Mouse (Mus musculus) mature B cell (primary cell): ENCODE results near the gene Olfr544.

Experiments
- in situ Hi-C: fragments of 300-500 bp; cut with MboI; formaldehyde crosslinking; loops from 2 replicates; pipeline ENCODE4 v1.14.3; 2019

Gene Olfr544

DNA sequence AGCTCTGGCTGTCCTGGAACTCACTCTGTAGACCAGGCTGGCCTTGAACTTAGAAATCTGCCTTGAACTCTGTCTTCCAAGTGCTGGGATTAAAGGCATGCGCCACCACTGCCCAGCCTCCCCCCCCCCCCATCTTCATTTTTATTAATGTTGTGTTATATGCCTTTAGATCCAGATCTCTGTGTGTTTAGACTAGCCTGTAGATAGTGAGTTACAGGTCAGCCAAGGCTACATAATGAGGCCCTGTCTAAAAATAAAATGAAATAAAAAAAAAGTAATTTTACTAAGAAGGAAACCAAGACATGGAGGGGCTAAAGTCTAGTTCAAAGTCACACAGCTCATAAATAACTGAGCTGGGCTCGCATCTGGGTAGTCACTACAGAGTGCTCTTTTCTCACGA is 9.2 kb downstream of the Olfr544 start:
- in situ Hi-C loops: no loop called here

DNA sequence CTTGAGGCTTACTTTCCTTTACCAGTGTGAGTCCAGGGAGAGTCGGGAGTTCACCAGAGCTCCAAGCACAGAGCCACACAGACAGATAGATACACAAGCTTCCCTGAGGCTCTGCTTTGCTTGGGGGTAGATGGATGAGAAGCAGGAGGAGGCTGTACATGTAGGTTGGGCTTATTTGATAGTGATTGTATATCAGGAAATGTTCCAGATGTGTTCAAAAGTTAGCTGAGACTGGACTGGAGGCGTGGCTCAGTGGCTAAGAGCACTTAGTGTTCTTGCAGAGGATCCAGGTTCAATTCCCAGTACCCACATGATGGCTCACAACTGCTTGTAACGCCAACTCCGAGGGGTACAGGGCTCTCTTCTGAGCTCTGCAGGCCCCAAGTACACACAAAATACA is 9.7 kb downstream of the Olfr544 start:
- in situ Hi-C loops: no loop called here

DNA sequence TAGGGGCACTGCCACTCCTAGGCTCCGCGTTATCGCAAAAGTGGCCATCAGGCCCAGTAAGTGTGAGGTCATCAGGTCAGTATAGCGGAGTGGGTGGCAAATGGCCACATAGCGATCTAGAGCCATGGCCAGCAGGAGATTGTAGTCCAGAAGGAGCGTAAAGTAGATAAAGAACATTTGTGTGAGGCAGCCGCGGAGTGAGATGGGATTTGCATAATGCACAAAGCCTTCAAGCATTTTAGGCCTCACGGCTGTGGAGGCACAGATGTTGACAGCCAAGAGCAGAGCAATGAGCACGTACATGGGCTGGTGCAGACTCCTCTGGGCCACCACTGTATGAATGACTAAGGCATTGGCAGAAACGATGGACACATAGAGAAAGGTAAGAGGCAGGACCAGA is 10.7 kb downstream of the Olfr544 start:
- in situ Hi-C loops: no loop called here

DNA sequence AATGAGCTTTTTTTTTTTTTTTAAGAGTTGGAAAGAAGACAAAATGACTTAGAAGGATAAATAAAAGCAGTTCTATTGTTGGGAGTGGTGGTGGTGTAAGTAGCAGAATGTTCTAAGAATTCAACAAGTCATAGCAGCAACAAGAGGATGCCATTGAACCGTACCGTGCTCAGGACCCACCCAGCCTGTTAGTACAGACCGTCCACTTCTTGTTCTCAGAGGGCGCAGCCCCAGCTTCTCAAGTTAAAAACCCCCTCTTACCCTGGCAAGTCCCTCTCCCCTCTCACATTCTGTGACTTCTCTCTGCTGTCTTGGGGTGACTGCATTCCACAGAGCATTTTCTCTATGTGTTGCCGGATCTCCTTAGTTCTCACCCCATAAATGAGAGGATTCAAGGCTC is 11.5 kb downstream of the Olfr544 start:
- in situ Hi-C loops: no loop called here

DNA sequence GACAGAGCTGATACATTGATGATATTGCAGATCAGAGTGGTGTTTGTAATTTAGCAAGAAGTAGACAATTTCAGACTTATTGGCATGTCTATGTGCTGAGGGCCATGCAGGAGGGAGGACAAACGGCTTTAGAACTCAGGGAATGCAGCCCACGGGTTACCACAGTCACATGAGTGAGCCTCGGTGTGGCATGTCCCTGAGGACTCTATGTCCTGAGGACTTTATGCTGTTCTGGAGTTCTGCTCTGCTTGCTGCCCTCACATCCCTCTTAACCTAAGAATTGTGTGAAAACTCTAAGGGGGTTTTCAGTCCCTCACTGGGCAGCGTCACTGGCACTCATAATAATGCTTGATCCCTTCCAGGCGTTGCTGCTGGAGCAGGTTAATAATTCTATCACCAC is 15.4 kb downstream of the Olfr544 start:
- in situ Hi-C loops: no loop called here

DNA sequence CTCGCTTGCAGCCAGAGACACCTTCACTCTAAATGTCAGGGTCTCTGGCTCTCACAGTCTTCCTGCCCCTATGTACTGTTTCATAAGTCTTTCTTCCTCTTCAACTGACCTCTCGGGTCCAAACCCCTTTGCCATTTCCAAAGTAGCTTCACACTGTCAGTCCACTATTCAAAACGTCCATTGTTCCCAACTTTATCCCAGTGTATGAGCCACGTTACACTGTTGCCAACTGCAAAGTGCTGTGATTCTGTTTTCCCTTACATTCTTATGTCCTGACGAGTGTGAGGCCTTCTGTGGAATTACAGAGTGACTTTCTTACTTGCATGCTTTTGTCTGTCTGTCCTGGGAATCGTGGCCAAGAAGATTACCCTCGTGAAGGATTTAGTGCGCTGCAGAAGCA is 20.5 kb downstream of the Olfr544 start:
- in situ Hi-C loops: no loop called here

DNA sequence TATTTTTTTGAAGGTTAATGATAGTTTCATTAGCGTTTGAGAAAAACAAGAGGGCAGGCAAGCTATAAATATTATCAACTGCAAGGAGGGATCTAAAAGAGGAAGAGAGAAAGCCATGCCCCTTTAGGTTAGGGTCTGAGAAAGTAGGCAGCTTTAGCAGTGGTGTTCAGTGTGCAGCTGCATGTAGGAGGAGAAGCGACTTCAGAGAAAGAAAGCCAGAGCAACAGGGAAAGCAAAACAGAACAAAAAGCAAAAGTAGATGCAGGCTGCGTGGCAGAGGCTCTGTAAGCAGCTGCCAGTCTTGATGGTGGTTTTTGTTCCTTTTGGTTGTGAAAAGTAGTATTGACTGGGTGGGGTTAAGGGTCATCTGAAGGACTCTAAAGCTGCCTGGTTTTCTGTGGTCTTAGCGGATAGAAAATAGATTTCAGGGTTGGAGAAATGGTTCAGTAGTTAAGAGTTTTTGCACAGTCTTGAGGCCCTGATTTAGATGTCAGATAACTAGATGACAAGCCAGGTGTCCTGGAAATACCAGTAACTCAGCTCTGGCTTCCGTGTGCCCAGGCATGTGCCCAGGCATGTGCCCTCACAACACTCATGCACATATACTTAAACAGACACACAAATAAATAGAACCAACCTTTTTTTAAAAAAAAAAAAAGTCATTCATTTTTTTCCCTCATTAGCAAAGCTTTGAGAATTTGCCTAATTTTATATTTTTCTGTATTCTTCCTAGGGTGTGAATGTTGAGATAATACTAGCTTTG is 29.3 kb downstream of the Olfr544 start:
- in situ Hi-C loops: no loop called here

DNA sequence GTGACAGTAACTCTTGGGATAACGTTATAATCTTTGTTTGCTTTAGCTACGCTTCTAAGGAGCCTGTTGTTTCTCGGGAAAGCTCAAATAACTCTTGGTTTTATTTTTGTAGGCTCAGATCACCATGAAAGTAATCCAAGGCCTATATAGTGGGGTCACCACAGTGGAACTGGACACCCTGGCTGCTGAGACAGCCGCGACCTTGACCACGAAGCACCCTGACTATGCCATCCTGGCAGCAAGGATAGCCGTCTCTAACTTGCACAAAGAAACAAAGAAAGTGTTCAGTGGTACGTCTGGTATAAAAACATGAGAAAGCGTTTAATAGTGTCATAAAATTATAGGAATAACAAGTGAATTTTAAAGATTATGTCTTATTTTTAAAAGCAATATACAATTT is 41.7 kb downstream of the Olfr544 start:
- in situ Hi-C loops: no loop called here

DNA sequence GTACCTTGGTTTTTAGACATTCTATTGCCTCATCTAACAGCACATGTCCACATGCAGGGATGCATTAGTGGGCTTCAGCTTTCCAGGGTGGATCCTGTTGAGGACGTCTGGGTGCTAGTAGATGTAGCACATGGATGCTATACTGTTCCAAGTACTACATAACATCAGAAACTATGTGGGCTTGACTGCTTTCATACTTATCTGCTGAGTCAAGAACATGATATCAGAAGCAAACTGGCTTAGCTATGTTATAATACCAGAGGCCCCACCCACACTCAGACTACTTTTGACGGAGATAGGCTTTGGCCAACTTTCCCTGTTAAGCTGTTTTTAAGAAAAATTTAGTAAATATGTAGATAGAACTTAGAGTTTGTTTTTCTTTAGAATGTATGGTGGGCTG is 43.8 kb downstream of the Olfr544 start:
- in situ Hi-C loops: no loop called here

DNA sequence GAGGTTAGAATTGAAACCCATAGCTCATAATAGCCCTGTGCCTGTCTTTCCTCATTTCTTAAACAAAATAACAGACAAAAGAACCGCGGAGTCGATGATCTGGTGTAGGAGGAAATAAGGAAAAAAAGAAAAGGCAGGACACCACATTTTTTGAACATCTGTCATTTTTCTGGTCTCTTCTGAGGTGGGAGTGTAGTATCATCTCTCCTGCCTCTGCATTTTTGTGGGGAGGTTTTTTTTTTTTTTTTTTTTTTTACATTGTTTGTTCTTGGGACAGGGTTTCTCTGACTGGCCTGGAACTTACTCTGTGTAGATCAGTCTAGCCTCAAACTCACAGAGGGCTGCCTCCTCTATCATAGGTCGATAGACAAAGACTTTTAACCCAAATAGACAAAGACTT is 45.7 kb downstream of the Olfr544 start:
- in situ Hi-C loops: no loop called here

DNA sequence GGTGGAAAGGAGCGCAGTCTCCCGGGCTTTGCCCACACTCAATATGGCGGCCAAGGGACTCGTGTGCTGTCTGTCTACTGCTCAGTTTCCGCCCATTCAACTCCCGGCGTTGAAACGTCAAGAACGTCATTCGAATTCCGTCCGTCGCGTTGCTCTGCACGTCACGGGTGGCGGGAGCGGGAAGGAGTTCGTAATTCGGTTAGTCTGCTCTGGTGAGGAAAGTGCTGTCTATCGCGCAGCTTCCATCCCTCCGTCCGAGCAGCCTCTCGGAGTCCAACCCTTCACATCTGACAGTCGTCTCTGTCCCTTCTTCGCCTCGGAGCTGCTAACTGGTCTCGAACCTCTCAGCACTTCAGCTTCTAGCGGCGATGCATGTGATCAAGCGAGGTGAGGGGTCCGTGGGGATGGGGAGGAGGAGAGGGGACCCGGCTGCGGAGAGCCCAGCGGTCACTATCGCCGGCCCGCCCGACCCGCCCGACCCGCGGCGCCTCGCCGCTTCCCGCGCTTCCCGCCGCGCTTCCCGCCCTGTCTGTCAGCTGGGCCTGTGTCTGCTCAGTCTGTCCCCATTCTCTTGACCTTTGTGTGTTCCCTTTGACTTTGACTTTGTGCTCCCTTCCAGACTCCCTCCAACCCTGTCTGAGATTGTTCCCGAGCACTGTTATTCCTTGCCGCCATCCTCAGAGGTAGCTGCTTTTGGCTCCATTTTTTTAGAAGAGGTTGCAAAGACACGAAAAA is 46.3 kb downstream of the Olfr544 start, which contains the start of gene Rrm1:
Rrm1 (plus strand) TSS at position 39 of the 735 bp plus-strand sequence.
- in situ Hi-C loops: no loop called here

DNA sequence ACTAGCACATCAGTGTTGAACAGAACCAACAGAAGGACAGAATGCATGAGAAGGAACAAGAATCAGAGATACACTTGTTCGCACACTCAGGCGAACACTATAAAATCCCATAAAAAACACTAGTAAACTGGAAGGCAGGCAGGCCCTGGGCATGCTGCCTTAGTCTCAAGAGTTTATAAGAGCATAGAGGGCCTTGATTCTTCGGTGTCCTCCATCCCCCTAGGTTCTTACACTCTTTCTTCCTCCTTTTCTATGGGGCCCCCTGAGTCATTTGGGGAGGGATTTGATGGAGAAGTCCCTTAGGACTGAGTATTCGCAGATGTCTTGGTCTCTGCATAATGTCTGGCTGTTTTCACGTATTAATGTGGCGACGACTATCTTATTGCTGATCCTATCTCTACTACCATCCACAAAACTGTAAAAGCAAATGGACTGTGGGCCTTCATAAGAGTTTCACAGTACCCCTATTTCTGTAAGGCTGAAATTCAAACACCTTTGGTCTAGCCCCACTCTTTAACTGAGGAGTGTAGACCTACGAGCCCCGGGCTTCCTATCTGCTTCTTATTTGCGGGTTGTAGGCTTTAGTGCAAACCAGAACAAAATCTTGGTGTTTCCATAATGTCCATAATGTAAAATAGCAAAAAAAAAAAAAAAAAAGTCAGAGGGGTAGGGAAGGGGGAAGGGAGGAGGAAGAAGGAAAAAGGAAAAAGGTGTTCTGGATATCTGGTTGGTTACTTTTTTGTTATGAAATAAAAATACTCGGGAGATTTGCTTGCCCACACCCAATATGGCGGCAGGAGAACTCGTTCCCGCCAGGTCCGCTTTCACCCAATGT is 47.1 kb downstream of the Olfr544 start:
- in situ Hi-C loops: no loop called here

DNA sequence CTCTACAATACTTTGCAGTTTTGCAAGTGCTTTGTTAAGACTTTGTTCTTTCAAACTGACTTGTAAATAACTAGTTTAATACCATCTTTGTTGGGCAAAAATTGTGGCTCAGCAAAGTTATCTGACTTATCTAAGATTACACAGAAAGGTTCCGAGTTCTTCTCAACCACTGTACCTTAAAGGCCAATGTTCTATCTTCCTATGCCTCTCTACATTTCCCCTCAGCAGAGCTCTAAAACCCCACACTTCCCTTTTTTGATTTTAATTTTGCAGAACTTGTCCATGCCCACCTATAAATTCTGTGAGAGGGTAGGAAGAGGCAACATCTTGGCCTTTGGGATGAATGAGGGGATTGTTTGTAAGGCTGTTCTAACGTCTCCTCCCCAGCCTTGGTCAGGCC is 53.8 kb downstream of the Olfr544 start:
- in situ Hi-C loops: no loop called here
